Mouse (Mus musculus): ENCODE data around the gene Mapk8.

The Mapk8 gene

DNA sequence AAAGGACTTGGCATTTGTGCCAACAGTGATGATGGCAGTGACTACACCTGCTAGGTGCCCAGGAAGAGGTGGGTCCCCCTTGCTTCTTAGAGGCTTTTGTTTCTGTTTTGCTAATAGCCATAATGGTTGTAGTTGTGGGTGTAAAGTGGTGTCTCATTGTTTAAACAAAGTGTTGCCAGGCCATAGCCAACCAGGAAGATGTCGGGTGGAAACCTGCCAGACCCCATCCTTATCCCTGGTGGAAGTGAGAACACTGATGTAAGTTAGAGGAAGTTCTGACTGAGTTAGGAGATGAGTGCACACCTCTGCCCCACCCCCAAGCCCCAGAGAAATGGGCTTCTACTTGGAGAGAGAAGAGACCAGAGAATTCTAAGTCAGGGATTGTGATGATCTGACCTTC lies 98.8 kb downstream of the Mapk8 start:
- DNase-seq (ENCODE audit: low spot score): no peak

DNA sequence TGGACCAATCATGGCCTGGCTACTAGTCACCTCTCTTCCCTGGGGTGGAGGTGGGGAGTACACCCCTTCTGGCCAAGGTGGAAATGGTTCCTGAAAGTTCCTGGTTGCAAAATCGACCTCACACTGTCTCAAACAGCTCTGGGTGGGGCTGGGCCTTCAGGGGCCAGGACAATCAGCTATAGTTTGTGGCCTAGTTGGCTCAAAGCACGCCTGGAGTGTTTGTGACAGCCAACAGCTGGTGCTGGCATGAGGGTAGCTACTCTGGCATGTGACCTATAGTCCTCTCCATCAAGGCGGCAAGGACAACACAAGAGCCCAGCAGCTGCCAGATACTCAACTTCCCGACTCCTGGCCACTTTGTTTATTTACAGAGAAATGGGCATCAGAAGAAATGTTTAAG lies 99.2 kb downstream of the Mapk8 start:
- DNase-seq (ENCODE audit: low spot score): no peak

DNA sequence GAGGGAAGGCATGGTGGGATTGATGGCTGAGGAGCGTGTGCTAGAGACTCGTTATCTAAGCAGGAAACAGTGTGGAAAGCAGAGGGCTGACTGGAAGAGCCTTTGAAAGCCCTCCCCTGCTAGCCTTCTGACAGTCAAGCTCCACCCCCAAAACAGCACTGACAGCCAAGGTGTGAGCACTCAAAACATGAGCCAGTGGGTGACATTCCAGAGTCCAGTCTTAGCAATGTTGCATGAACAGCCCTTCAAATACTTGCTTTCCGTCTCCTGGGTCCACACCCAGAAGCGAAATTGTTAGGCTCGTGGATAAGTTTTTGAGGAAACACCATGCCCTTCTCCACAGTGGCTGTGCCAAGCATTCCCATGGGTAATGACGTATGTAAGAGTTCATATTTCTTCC lies 100.4 kb downstream of the Mapk8 start:
- no peak for DNase-seq (ENCODE audit: low spot score)

DNA sequence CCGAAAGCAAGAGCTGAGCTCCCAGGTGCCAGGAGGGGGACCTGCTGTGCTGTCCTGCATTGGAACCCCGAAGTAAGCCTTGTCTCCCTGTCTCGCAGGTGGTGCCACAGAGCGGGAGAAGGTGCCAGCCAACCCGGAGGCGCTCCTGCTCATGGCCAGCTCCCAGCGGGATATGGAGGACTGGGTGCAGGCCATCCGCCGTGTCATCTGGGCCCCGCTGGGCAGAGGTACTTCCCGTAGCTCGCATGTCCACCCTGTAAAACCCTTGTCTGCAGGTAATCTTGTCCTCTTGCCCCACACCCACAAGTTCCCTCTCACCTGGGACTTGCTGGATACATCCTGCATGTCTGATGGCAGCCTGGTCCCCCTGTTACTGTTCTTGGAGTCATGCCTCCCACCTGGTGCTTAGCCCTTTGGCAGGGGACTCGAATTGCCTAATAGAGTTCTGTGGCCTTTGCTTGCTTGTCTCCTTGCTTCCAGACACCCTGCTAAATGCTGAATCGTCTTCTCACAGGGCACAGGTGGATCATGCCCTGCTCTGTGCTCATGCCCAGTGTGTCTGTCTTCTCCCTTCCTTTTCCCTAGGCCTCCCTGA lies 103.7 kb downstream of the Mapk8 start:
- no peak for DNase-seq (ENCODE audit: low spot score)

DNA sequence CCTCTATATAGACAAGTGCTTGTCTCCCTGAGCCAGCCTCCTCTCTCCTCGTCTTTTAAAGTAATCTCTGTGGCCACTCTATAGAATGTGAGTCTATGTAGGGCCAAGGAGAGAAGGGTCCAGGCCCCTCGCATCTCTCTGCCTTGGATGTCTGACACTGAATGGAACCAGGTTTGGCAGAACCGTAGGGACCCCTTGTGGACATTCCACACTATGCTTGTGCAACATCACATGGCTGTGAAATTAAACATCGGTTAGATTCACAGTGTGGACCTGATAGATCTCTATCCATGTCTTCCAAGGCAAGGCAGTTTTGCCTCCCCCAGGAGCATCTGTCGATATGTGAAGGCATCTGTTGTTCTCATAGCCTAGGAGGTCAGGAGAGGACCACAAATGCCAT lies 108.3 kb downstream of the Mapk8 start:
- no peak for DNase-seq (ENCODE audit: low spot score)

DNA sequence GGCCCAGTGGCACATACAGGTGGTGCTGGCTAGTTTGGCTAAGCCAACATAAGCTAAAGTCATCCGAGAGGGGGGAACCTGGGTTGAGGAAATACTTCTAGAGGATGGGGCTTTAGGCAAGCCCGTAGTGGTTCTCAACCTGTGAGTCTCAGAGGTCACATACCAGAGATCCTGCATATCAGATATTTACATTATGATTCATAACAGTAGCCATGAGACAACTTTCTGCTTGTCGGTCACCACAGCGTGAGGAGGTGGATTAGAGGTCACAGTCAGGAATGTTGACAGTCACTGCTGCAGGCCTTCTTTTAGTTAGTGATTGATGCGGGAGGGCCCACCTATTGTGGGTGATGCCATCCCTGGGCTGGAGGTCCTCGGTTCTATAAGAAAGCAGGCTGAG lies 111.2 kb downstream of the Mapk8 start:
- no peak for DNase-seq (ENCODE audit: low spot score)

DNA sequence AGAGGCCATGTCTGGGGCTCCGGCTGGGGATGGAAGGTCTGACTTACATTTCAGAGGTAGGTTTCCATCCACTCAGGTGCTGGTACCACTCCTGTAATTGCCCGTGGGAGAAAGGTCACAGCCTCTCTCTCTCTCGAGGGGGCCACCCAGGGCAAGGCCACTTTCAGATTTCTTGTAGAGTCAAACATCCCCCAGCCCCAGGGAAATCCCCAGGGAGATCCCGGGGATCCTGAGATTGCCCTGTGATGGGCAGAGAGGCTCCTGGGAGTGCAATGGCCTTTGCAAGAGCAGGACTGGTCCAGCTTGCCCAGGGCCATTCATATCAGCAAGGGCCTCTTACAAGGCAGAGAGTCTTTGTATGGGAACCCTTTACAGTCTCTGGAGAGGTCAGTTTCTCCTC lies 112.6 kb downstream of the Mapk8 start:
- DNase-seq (ENCODE audit: low spot score): no peak

DNA sequence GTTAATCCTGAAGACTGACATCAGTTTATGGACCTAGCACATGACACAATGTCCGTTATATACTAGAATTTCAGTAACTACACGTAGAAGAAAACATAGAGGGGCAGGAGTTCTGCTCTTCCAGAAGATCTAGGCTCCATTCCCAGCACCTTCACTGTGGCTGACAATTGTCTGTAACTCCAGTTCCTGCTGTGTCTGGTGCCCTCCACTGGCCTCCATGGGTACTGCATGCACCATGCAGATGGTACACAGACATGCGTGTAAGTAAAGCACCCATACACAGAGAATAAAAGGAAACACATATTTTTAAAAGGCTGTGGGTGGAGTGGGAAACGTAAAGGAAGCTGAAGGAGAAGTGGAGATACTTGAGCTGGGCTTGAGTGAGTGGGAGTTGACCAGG lies 113.1 kb downstream of the Mapk8 start:
- DNase-seq (ENCODE audit: low spot score): no peak

DNA sequence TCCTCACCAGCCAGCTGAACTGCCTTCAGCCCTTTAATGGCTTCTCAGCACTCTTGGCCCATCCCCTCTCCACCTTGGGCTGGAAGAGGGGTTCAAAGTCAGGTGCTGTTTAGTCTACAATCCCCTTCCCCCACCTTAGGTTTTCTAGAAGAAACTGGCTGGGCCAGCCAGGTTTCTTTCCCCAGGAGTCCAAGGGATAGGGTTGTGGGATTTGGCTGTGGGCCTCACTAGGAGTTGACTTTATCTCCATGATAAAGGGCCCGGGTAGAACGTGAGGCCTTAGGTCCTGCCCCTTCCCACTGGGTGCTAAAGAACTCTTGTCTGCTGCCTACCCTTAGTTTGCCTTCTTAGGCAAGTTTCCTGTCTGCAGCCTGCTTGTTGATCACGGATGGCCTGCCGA lies 115.3 kb downstream of the Mapk8 start:
- no peak for DNase-seq (ENCODE audit: low spot score)

DNA sequence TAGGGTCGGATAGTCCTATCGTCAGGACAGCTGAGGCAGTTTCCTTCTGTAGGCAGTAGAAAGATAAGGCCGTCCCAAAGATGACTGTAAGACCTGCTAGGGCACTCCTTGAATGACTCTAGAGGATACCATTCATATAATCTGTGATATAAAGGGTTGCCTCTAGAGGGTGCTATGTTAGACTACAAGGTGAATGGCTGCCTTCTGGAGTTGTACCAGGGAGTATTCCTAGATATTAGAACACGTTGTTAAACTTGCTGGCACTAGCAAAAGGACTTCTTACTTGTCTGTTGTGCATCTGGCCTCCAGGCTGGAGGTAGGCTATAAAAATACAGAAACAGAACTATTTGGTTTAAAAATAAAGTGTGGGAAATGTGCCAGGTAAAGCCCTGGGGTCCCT lies 116.0 kb downstream of the Mapk8 start:
- DNase-seq (ENCODE audit: low spot score): no peak

DNA sequence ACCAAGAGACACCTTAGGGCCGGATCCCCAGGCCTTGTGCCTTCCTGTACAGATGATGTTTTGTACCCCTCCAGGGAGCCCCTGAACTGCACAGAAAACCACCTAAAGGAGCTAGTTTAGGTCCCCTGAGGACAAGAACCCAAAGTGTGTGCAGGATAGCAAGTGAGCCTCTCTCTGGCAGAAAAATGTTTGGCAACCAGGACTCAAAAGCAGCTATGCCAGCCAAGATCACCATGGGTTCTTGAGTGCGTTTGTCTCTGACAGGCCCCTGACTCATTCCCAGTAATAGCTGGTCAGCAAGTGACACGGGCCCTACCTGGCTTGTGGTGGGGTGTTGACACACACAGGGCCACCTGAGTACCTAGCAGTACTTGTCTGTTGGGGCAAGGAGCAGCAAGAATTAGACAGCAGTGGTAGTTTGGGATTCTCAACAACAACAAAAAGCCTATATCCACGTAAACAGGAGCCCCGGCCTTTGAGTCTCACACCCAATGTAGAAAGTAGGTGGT lies 117.6 kb downstream of the Mapk8 start:
- DNase-seq (ENCODE audit: low spot score): no peak

DNA sequence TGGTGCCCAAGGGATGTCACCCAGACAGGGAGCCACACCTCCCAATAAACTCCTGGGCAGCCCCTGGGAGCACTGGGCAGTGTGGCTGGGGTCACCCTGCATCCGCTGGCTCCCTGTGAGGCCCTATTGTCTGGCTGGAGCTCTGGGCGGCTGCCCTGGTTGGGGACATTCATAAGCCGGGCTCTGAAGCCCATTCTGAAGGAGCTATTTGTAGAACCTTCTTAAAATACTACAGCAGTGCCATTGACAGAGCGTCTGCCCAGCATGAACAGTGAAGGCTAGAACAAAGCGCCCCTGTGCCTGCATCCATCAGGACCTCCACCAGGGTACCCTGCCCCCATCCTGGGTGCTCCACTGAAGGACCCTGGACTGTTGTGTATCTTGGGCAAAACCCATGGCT lies 118.6 kb downstream of the Mapk8 start:
- no peak for DNase-seq (ENCODE audit: low spot score)
